Mouse (Mus musculus): ENCODE results near the gene 4930415O20Rik. TPM values are rescaled to one million over a fixed set of nuclear protein-coding genes. Genes with fewer than 3 reads are reported as not detected.
A peak's percentile ranks its signal among the peaks of the same experiment; 100 is the strongest.
"Not testable (repeated sequence)": the region's sequence is repeated elsewhere in the genome, so short reads cannot be mapped to it uniquely, and the experiment has no call there.

4930415O20Rik gene
- polyA plus RNA-seq, 1 experiment from 2014 or later, result 0.29 TPM

DNA sequence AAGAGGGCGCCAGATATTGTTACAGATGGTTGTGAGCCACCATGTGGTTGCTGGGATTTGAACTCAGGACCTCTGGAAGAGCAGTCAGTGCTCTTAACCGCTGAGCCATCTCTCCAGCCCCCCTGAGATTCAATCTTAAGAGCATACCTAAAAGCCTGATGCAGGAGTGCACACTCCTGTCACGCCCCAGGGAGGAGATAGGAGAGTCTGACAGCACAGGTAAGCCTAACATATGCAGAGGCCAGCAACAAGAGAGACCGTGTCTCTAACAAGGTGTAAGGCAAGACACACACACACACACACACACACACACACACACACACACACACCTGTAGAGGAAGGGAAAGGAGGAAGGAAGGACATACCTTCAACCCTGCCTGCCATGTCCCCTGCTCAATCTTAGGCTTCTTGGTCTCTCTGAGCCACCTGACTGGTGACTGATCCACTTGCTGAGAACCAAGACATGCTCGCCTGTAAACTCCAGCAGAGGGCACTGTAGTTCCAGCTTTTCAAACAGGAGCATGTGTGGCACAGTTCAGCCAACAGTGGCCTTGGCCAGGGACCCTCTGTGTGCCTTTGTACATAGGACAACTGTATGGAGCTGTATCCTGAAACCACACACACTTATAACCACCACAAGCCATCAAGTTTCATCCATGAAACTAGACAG lies 9.1 kb downstream of the 4930415O20Rik start:
- no peak overlapping the region for H3K27ac ChIP-seq
- peaks cover 7% of the 10 kb centered on the region; the same call in 1 of the 2 replicates for H3K4me1 ChIP-seq
- H3K27me3 ChIP-seq (ENCODE audit: poor library complexity, severe bottlenecking), result no peaks in the 10 kb centered on the region; the same call in 1 of the 2 replicates
- 47% methylated on average over 5 of the region's 5 CpGs for WGBS
- peak; percentile 78 for DNase-seq (ENCODE audit: extremely low spot score, low spot score)
- H3K9me3 ChIP-seq, result no peaks in the 10 kb centered on the region
- no peak overlapping the region for H3K4me3 ChIP-seq
- H3K36me3 ChIP-seq (replicated peaks), result no peaks in the 10 kb centered on the region

DNA sequence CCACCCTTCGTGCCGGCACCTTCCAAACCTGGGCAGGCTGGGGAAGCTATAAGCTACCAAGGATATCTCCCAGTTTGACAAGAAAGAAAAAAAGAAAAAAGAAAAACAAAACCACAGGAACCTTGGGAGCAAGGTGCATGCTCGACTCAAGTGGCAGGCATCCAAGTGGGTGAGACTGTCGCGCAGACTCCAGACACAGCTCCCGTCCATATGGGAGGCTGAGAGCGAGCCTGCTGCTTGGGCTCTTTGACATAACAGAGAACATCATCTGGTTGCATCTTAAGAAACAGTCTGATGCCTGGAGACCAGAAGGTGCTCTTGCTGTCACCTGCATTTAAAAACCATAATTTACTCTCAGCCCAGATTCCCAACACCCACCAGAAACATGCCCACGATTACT lies 11.6 kb downstream of the 4930415O20Rik start:
- WGBS, result 88% methylated on average over 8 of the region's 8 CpGs
- Histone ChIP-seq H3K4me1 (peaks cover 17% of the 10 kb centered on the region), H3K36me3 (replicated peaks) (no peaks in the 10 kb centered on the region), H3K27me3 (ENCODE audit: poor library complexity, severe bottlenecking) (no peaks in the 10 kb centered on the region; the same call in 1 of the 2 replicates), H3K9me3 (no peaks in the 10 kb centered on the region), H3K27ac (no peak overlapping the region), H3K4me3 (no peak overlapping the region)
- DNase-seq (ENCODE audit: extremely low spot score, low spot score), result no peak

DNA sequence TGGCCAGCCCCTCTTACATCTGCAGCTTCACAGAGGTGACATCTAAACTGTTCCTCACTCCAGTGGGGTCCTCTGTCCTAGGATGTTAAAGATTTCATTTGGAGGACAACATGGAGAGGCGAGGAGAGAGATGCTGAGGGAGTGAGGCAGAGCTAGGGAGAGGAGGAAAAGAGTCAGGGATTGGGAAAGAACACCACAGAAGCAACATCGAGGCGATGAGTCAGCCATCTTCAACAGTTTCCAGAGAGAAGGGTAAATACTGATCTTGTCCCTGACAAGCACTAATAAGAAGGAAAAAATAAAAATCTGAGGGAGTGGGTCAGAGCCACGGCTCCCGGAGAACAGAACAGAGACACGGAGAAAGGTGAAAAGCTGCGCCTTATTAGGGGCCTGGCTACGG lies 12.2 kb downstream of the 4930415O20Rik start:
- no peaks in the 10 kb centered on the region for H3K36me3 ChIP-seq (replicated peaks)
- peaks cover 17% of the 10 kb centered on the region for H3K4me1 ChIP-seq
- no peak overlapping the region for H3K4me3 ChIP-seq
- no peaks in the 10 kb centered on the region for H3K9me3 ChIP-seq
- H3K27me3 ChIP-seq (ENCODE audit: poor library complexity, severe bottlenecking), result no peaks in the 10 kb centered on the region; the same call in 1 of the 2 replicates
- no peak overlapping the region for H3K27ac ChIP-seq
- no peak for DNase-seq (ENCODE audit: extremely low spot score, low spot score)
- WGBS, result 83% methylated on average over 8 of the region's 8 CpGs

DNA sequence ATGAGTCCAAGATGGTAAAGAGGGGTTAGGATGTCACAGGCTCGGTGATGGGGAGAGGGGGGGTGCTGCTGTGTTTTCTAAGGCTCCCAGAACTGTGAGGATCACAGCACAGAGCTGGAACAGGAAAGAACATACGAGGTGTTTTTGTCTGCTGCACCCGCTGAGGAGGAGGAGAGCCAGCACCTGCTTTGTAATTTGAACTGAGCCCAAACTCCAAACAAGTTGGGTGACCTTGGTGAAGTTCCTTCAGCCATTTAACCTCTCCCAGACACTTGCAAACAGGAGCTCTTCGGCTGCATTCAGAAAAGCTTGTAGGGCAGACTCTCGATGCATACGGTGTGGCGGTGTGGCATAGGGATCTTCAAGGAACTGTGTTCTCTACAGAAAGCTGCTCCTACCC lies 14.6 kb downstream of the 4930415O20Rik start:
- Histone ChIP-seq H3K4me3 (no peak overlapping the region), H3K9me3 (no peaks in the 10 kb centered on the region), H3K27ac (no peak overlapping the region), H3K36me3 (replicated peaks) (peaks cover 18% of the 10 kb centered on the region), H3K27me3 (ENCODE audit: poor library complexity, severe bottlenecking) (no peaks in the 10 kb centered on the region), H3K4me1 (peaks cover 17% of the 10 kb centered on the region)
- no peak for DNase-seq (ENCODE audit: extremely low spot score, low spot score)
- 44% methylated on average over 7 of the region's 7 CpGs for WGBS

DNA sequence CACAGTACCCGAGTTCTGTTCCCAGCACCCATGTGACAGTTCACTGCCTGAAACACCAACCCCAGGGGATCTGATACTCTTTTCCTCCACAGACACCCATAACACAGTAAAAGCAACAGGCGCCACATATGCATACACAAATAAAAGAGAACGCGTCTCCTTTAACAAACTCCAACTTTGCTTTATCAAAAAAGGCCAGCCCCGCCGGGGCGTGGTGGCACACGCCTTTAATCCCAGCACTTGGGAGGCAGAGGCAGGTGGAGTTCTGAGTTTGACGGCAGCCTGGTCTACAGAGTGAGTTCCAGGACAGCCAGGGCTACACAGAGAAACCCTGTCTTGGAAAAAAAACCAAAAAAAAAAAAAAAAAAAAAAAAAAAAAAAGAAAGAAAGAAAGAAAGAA lies 15.3 kb downstream of the 4930415O20Rik start:
- not testable (repeated sequence) for DNase-seq (ENCODE audit: extremely low spot score, low spot score); H3K4me3 ChIP-seq; H3K9me3 ChIP-seq; H3K27me3 ChIP-seq (ENCODE audit: poor library complexity, severe bottlenecking); H3K27ac ChIP-seq
- WGBS, result 85% methylated on average over 9 of the region's 9 CpGs
- Histone ChIP-seq H3K36me3 (replicated peaks) (peaks cover 25% of the 10 kb centered on the region), H3K4me1 (peaks cover 17% of the 10 kb centered on the region)

DNA sequence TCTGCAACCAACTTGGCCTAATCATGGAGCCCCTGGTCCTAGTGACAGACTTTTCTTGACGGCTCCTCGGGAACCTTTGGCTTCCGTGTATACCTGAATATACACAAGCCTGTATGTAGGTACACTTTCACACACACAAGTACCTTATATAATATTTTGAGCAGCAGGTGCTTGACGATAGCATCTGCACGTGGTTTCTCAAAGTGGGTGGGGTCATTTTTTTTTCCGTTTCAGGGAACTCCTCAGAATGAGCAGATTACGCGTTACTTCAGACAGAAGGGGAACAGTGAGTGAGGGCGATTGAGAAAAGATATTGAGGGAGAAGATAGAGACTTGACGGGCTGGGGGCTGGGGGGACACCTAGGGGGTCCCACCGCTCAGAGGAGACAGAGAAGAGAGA lies 16.9 kb downstream of the 4930415O20Rik start:
- DNase-seq (ENCODE audit: extremely low spot score, low spot score), result no peak
- no peak overlapping the region for H3K4me3 ChIP-seq
- peaks cover 41% of the 10 kb centered on the region for H3K36me3 ChIP-seq (replicated peaks)
- peaks cover 17% of the 10 kb centered on the region for H3K4me1 ChIP-seq
- WGBS, result 93% methylated on average over 11 of the region's 11 CpGs
- H3K9me3 ChIP-seq, result no peaks in the 10 kb centered on the region
- no peaks in the 10 kb centered on the region for H3K27me3 ChIP-seq (ENCODE audit: poor library complexity, severe bottlenecking)
- H3K27ac ChIP-seq, result no peak overlapping the region

DNA sequence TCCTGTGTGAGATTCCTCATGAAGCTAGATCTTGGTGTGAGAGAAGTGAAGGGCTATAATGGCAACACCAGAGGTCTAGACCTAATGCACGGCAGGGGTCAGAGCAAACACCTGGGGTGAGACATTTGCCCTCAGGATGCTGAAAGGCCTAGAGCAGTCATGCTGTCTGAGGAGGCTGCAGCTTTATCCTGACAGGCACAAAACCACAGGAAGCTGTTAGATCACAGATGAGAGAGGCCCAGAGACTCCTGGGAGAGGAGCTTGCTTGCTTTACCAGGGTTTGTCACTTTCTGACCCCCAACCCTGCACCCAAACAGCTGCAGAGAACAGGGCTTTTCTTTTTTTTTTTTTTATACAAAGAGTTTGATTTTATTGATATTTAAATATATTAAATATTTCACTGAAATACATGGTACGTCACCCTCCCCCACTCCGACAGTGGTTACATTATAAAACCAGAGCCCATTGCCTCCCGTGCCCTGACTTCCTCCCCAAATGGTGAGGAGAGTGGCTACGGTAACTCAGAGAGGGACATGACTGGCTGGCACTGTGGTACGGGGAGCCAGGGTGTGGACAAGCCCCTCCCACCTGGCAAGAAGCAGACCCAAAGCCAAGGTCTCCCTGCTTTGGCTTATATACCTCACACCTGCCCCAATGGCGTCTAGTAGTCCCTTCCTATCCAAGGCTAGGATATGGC lies 19.0 kb downstream of the 4930415O20Rik start:
- no peak overlapping the region for H3K4me3 ChIP-seq
- peaks cover 62% of the 10 kb centered on the region for H3K36me3 ChIP-seq (replicated peaks)
- 79% methylated on average over 7 of the region's 7 CpGs for WGBS
- no peaks in the 10 kb centered on the region for H3K27me3 ChIP-seq (ENCODE audit: poor library complexity, severe bottlenecking)
- H3K4me1 ChIP-seq, result peaks cover 11% of the 10 kb centered on the region
- DNase-seq (ENCODE audit: extremely low spot score, low spot score), result no peak
- no peaks in the 10 kb centered on the region for H3K9me3 ChIP-seq
- no peak overlapping the region for H3K27ac ChIP-seq

DNA sequence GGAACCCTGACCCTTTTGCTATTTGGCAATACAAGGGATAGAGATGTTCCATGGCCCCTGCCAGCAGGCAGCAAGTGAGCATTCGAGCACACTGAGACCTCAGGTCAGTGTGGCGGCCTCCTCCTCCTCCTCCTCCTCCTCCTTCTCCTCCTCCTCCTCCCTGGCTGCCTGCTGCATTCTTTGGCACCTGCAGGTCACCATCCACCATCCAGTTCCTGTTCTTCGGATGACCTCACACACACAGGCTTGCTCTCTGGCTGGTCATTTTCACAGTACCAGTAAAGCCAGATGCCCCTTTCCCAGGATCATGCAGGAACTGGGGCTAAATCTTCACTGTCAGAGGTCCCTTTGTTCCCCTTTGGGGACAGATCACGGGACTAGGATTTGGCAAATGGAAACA lies 20.6 kb downstream of the 4930415O20Rik start:
- no peaks in the 10 kb centered on the region for H3K4me1 ChIP-seq
- WGBS, result 61% methylated on average over 4 of the region's 4 CpGs
- peaks cover 78% of the 10 kb centered on the region for H3K36me3 ChIP-seq (replicated peaks)
- no peak overlapping the region for H3K27ac ChIP-seq
- DNase-seq (ENCODE audit: extremely low spot score, low spot score), result no peak
- H3K27me3 ChIP-seq (ENCODE audit: poor library complexity, severe bottlenecking), result no peaks in the 10 kb centered on the region
- H3K4me3 ChIP-seq, result no peak overlapping the region
- H3K9me3 ChIP-seq, result no peaks in the 10 kb centered on the region

DNA sequence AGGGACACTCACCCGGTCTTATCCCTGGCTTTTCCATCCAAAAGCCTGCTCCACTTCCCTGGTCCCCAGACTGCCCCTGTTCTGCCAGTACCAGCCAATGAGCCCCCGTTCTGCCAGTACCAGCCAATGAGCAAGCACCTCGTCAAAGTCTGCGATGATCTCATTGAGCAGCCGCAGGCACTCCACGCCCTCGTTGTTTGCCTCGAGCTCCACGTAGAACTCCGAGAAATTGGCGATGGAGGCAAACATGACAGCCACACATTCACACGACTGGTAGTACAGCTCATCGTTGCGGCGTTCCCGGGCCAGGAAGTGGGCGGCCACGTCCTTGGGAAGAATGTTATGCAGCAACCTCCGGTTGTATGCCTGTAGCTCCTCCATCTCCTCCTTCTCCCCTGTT lies 23.4 kb downstream of the 4930415O20Rik start:
- WGBS, result 85% methylated on average over 19 of the region's 19 CpGs
- Histone ChIP-seq H3K27me3 (ENCODE audit: poor library complexity, severe bottlenecking) (no peaks in the 10 kb centered on the region), H3K4me1 (no peaks in the 10 kb centered on the region), H3K4me3 (no peak overlapping the region), H3K9me3 (no peaks in the 10 kb centered on the region), H3K27ac (no peak overlapping the region), H3K36me3 (replicated peaks) (peaks cover 99% of the 10 kb centered on the region)
- DNase-seq (ENCODE audit: extremely low spot score, low spot score), result no peak

DNA sequence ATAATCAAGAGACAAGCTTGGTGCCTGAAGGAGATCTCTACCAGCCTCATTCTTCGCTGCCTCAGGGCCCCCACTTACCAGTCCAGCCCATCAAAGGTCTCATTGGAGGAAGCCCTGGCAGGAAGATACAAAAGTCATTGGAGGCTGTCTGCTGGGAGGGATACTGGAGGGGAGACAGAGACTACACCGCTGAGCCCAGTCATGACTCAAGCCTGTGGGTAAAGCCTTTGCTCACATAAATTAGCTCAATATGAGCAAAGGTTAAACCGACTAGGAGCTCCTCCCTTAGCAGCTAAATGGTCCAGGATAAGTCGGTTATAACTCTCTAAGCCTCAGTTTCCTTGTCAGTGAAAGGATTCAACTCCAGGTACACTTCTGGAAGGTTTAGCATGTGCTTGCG lies 24.2 kb downstream of the 4930415O20Rik start:
- H3K27me3 ChIP-seq (ENCODE audit: poor library complexity, severe bottlenecking), result no peaks in the 10 kb centered on the region
- H3K36me3 ChIP-seq (replicated peaks), result peaks cover 100% of the 10 kb centered on the region
- no peak overlapping the region for H3K27ac ChIP-seq
- no peaks in the 10 kb centered on the region for H3K9me3 ChIP-seq
- no peak for DNase-seq (ENCODE audit: extremely low spot score, low spot score)
- no peak overlapping the region for H3K4me3 ChIP-seq
- WGBS, result 92% methylated on average over 5 of the region's 5 CpGs
- H3K4me1 ChIP-seq, result no peaks in the 10 kb centered on the region

DNA sequence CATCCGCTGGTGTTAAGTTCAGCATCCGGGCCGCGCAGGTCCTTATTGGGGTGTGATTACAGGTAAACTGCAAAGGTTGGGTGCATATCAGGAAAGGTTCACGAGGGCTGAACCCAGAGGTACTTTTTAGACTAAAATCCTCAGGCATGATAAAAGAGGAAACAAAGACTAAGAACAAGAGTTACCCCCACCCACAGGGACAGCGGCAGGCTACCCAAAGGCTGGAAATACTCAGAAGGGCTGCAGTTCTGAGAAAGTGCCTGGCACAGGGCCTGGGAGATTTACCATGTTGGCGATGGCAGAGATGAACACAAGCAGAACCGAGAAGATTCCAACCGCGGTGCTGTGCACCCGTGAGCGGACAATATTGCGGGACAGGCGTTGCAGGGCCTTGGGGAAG lies 25.8 kb downstream of the 4930415O20Rik start:
- H3K9me3 ChIP-seq, result no peaks in the 10 kb centered on the region
- WGBS, result 94% methylated on average over 14 of the region's 14 CpGs
- no peaks in the 10 kb centered on the region for H3K27me3 ChIP-seq (ENCODE audit: poor library complexity, severe bottlenecking)
- H3K4me3 ChIP-seq, result no peak overlapping the region
- H3K36me3 ChIP-seq (replicated peaks), result peaks cover 100% of the 10 kb centered on the region
- 0 out of 2 replicates have a peak, but pooled peaks cover 2% of the 10 kb centered on the region for H3K4me1 ChIP-seq
- no peak for DNase-seq (ENCODE audit: extremely low spot score, low spot score)
- no peak overlapping the region for H3K27ac ChIP-seq

DNA sequence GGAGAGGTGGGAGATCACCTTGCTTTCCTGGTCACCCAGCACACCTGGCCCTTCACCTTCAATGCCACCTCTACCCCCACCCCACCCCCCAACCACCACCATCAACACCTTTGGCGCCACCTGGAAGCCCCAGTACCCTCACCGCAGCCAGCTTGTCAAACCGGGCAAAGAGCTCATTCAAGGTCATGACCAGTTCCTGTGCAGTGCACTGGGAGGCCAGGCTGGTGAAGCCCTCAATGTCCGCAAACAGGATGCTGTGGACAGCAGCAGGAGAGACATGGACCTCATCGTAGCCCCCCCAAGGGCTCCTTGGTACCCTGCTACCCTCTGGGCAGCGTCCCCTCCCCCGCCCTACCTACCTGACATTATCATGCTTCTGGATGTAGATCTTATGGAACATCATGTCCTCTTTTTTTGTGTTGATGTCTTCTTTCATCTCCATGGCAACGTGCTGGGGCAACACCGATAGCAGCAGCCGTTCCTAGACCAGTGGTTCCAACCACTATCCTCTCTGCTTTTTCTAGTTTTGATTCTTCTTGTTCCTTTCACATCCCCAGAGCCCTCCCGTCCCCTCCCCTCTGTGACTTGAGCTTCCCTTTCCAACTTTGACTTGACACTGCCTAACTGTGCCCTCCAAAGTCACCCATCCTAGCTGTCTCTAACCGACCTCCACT lies 29.4 kb downstream of the 4930415O20Rik start:
- Histone ChIP-seq H3K27ac (no peak overlapping the region), H3K27me3 (ENCODE audit: poor library complexity, severe bottlenecking) (no peaks in the 10 kb centered on the region), H3K4me1 (peaks cover 25% of the 10 kb centered on the region), H3K9me3 (no peaks in the 10 kb centered on the region), H3K36me3 (replicated peaks) (peaks cover 100% of the 10 kb centered on the region), H3K4me3 (no peak overlapping the region)
- 90% methylated on average over 12 of the region's 12 CpGs for WGBS
- DNase-seq (ENCODE audit: extremely low spot score, low spot score), result no peak

DNA sequence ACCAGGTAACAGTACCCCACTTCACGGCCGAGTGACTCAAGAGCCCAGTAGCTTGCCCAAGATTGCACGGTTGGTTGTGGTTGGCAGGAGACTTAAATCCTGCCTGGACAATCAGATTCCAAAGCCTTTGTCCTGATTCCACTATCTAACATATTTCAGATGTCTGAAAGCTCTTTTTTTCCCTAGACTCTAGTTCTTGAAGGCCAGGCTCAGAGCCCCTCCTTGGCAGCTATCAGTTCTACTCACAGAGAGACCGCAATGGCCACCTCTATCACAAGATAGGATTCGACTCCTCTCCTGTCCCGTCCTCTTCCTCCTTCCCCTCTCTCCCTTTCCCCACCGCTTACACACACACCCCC lies 31.0 kb downstream of the 4930415O20Rik start:
- DNase-seq (ENCODE audit: extremely low spot score, low spot score), result no peak
- whole genome bisulfite sequencing, result 84% methylated on average over 7 of the region's 7 CpGs
- no peaks in the 10 kb centered on the region for H3K27me3 ChIP-seq (ENCODE audit: poor library complexity, severe bottlenecking)
- peaks cover 29% of the 10 kb centered on the region for H3K4me1 ChIP-seq
- H3K27ac ChIP-seq, result no peak overlapping the region
- H3K4me3 ChIP-seq, result no peak overlapping the region
- H3K36me3 ChIP-seq (replicated peaks), result peaks cover 99% of the 10 kb centered on the region
- no peaks in the 10 kb centered on the region for H3K9me3 ChIP-seq

Measured in forebrain, embryonic 10.5 days (tissue).